Mouse (Mus musculus): ENCODE measurements at regions not wholly inside any gene's neighbourhood (a gene's known extent, or its start where the extent isn't known, plus 50 kb on each side); places are given as distances from the start of the nearest gene placed in this dataset.

GRCm38 (mm10) chr5:149961178-149961577 is 57.3 kb upstream of the Rxfp2 start:
- TF ChIP-seq POLR2A (IDR thresholded peaks at IDR 0.05; ENCODE audit: control insufficient read depth, extremely low read depth, insufficient read depth, low read length, poor library complexity): no peak
- TF ChIP-seq CTCF (IDR thresholded peaks at IDR 0.05; ENCODE audit: borderline replicate concordance, control insufficient read depth, extremely low read depth, insufficient read depth, low read length, poor library complexity): no peak
